Mouse (Mus musculus) B cell, adult 2 months (primary cell): ENCODE results near the gene Kif5a.

Source experiments
- DNase-seq, 2 experiments: peaks; one replicate each; pipeline ENCODE4 v3.0.0; 2022

Kif5a gene

DNA sequence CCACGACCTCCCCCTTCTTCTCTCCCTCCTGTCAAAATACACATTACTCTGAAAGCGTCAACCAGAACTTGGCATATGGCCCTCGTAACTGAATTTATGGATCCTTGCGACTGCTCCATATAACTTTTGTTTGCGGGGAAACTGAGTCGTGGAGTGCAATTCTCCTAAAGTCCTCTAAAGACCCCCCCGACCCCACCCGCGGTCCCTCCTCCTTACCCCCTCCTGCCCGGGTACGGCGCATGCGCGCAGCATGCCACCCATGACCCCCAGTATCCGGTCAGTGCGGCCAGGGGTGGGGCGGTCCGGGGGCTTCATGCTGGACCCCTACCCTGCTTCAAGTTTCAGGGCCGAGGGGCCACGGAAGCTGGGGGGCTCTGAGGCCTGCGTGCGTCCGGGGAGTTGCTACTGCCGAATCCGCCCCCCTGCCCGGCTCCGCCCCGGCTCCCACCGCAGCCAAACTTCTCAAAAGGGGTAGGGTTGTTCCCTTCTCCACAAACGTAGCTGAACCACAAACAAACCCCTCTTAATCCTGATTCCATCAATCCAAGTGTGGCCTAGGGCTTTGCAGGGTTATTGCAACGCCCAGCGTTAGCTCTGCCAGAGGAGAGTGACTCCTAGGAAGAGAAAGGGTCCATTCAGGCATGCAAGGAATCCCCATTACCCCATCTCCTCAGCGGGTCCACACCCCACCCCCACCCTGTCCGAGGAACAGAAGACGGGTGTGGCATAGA lies 73.3 kb downstream of the Kif5a start, which contains the start of gene Arhgef25:
Gene Arhgef25 (minus strand): TSS at position 433 of the 731 bp plus-strand sequence.
- DNase-seq, result peak; percentile 5 to 19

- DNase-seq, result peak; percentile 53 to 59
These were observed 74.0 kb downstream of the Kif5a start for GRCm38 (mm10) chr10:127189116-127189650.

- DNase-seq, result peak; percentile 10 to 38
These were observed 74.6 kb downstream of the Kif5a start for GRCm38 (mm10) chr10:127188465-127189115.

- no peak for DNase-seq
These were observed 75.1 kb downstream of the Kif5a start for GRCm38 (mm10) chr10:127188079-127188453.

GRCm38 (mm10) chr10:127187371-127188078 lies 75.6 kb downstream of the Kif5a start:
- peak in 1 of 2 experiments; percentile 5 for DNase-seq

DNA sequence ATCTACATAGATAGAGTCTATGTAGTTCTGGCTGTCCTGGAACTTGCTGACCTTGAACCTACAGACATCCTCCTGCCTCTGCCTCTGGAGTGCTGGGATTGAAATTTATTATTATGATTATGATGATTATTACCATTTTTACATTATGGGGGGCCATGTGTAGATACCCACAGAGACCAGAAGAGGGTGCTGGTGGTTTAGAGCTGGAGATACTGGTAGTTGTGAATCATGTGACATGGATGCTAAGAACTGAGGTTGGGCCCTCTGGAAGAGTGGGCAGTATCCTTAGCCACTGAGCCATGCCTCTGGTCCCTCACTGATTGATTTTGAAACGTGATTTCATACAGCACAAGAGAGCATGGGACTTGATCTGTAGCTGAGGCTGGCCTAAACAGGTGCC lies 76.7 kb downstream of the Kif5a start:
- peak in 1 of 2 experiments; percentile 22 for DNase-seq

DNA sequence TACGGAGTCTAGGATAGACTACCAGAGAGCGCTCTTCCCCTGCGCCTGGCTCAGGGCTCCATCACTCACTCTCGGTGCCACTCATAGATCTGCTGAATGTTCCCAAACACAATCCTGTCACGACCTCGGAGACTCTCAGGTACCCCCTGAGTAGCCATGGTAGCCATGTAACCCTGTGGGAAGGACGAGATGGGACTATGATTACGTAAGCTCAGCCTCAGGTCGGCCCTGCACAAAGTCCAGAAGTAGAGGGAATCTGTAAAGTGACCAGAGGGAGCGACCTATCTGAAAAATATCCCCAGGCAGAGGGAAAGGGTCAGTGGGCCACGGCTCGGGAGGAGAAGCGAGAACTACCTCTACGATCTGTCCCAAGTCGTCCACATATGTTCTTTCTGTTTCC lies 77.6 kb downstream of the Kif5a start:
- DNase-seq, result peak in 1 of 2 experiments; percentile 2

DNA sequence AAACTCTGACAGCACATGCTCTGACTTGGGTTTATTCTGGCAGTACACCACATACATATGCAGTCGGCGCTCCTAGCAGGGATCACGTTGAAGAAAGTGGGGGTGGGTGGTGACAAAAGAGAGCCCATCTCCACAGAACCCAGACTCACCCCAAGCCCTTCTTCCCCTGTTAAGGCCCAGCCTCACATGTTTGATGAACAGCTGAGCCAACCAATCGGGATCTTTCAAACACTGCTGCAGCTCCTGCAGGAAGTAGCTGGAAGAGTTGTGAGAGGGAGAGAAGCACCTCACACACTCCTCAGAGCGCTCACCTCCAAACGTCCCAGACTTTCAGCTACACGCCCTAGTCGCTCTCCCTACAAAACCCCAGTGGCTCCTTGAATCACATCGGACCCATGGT lies 78.0 kb downstream of the Kif5a start:
- DNase-seq, result peak in 1 of 2 experiments; percentile 2

GRCm38 (mm10) chr10:127183759-127184158 lies 79.4 kb downstream of the Kif5a start:
- DNase-seq, result no peak

DNA sequence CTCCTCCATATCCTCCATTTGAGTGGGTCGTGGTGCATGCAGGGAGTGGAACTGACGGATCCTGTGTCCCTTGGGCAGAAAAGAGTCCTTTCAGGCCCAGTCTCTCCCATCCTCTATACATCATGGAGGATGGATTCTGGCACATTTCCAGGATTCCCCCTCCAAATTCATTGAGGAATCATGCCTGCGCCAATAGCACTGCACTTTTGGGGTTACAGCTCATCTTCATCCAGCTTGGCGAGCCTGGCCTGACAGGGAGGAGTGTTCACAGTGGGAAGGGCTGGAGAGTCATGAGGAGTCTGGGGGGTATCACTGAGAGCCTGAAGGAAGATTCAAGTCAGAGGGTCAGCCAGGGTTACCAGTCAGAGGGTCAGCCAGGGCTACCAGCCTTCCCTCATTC lies 80.5 kb downstream of the Kif5a start:
- no peak for DNase-seq

DNA sequence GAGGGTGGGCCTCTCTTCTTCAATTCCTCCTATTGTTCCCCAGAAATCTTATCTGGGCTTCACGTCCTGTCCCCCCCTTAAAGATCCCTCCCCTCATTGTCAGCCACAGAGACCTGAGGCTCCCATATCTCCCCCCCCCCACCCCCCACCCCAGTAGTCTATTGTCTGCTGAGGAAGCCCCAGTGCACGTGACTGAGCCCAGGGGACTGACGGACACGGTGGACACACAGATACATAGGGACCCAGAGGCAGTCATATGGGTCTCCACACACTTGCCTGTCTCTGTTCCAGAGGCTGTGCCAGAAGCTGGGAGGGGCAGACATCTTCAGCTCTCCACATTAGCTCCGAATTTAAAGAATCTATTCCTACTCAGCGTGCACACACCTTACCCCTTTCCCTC lies 81.6 kb downstream of the Kif5a start:
- DNase-seq, result no peak

DNA sequence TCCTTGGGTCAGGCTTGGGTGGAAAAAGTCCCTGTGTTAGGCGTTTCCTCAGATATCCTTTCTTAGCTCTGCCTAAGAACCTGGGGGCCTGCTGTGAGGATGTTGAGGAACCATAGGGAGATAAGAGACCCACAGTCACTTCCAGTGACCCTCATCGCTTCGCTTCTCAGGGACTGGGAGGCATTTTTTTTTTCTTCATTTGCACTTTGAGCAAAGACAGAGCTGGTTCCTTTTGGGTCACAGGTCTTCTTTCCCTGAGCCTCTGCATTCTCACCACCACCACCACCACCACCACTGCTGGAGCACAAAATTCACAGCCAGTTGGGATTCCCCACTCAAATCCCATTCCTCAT lies 82.5 kb downstream of the Kif5a start:
- DNase-seq, result no peak

DNA sequence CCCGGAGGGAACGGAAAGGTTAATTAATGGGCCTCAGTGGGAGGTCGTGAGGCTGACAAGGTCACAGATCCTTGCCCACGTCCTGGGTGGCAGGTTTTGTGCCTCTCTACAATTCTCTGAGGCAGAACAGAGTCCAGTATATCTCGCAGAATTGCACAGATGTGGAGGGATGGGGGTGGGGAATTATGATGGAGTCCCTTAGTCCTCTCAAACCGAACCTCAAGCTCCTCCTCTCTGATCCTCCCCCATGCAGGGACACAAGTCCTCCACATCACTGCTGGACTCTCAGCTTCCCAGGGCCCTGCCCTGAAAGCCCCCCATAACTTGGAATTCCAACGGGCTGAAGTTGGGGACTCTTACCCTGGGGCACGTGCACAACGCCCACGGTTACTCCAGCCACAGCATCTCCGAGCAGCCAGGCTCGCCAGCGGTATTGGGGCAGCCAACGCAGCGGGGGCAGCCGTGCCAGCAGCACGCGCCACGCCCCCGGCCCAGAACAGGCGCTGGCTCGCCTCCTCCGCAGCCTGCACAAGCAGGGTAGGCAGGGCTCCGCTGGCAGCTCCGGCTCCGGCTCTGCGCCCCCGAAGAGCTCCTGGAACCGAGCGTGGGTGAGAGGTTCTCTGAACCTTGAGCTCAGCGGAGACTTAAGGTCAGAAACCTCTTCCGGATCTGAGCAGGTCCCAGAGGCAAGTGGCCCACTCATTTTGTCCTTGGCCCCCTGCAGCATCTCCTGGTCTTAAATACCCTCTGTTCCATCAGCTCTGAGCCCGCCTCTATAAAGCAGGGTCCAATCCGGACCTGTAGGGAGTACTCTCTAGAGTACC lies 83.1 kb downstream of the Kif5a start, which contains the start of gene Slc26a10:
Gene Slc26a10 (minus strand): TSS at position 775 of the 824 bp plus-strand sequence.
- DNase-seq, result peak; percentile 17 to 34

DNA sequence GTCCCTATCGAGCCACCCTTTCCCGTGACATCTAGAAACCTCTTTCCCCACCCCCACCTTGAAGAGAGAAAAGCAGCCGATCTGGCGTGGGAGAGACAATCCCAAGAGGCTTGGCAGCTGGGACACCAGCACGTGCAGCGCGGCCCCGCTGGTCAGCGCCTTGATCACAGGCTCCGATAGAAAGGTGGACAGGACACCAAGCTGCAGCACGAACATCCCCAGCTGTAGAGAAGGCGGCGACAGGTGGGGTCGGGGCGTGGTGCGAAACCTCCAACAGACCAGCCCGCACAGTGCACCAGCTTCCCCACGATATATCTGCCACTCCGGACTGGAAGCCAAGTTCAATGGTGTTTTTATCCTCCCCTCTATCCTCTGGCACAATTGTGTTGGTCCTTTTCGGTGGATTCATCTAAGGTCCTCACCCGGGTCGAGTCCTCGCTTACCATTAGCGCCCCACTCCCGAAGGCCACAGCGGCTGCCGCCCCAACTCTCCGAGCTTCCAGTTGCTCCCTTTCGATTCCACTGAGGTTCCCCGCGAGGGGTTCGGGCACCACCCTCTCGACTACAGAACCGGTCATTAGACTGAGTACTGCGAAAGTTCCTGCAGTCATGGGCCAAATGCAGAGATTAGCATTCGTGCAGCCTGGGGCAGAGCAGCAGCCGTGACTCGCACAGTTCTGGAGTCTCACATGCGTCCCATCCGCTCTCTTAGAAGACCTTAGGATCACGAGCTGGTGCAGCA lies 84.7 kb downstream of the Kif5a start:
- DNase-seq, result peak; percentile 35 to 39

DNA sequence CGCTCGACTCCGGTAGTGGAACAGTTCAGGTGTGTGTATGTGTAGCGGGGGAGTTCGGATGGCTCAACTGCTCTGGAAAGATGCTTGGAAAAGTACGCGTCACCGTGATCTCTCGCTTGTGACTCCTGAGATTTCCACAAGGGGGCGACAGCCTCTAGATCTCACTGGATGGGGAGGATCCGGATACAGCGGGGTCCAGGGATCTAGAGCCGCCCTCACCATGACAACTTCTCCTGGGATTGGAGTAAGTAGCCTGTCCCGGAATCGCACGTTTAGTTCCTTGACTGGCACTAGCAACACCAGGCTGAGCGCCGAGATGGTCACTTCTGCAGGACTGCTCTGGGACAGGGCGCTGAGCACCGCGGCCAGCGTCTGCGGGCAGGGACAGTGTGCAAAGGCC lies 85.4 kb downstream of the Kif5a start:
- peak; percentile 66 to 68 for DNase-seq

DNA sequence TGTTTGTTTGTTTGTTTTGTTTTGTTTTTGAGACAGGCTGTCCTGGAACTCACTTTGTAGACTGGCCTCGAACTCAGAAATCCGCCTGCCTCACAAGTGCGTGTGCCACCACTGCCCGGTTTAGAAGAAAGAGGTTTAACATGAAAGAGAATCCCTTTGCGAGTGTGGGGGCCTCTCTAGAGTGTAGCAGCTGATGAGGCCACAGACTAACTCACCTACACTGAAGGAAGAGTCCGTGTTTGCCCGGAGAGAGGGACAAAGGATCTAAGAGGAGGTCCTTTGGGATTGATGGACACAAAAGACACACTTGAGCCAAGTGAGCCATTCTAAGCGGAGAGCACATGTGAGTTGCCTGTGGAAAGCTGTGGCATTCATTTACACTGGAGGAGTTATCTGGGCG lies 85.9 kb downstream of the Kif5a start:
- no peak for DNase-seq

DNA sequence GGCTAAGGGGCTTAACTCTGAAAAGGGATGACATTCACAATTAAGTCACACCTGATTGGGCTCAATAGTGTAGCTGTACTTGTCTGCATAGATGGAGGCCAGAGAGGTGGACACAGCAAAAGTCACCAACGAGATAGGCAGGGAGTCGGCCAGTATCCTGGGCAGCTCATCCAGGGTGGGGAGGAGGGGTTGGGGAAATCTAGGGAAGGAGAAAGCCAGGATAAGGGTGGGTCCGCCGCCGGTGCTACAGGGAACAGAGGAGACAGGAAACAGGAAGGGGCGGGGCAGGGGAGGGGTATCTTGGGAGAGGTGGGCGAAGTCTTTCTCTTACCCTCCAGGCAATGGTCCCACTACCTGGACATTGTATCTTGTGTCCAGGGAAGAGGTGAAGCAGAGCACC lies 86.4 kb downstream of the Kif5a start:
- DNase-seq, result no peak

- peak in 1 of 2 experiments; percentile 10 for DNase-seq
These were observed 86.9 kb downstream of the Kif5a start for GRCm38 (mm10) chr10:127176228-127176627.
